Comparison of ENCODE assay signal across 34 mouse cellular contexts in the genomic region with DNA sequence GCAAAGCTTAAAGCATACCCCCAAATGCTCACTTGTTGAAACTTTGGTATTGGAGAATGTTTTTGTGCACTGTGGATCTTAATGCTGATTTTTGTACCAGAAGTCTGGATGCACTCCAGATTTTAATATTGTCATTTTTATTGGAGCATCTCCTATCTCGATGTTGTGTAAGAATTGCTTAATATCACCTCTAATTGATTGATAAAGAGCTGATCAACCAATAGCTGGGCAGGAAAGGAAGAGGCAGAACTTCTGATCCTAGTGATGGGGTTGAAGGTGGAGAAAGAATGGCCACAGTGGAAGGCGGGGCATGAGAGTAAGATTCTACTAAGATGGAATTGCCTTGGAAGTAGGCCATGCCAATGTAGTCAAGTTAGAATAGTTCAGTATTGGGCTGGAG. TPM values are rescaled to one million over a fixed set of nuclear protein-coding genes. Genes with fewer than 3 reads are reported as not detected.
"Had no signal": no experiment of that assay in that cellular context is flagged by ENCODE, and none has a peak within 500 bp of the region (broad histone marks: within the 10 kb centered on the region; RNA-seq: fewer than 3 reads in every experiment).

No protein-coding gene starts in this region.

- DNase-seq: left cerebral cortex, postnatal 4 days; liver, embryonic 13.5 days; liver, postnatal 0 days; lung, adult 18-20 months; lung, adult 2 months; lung, embryonic 14.5 days; lung, postnatal 10 days; lung, postnatal 14 days; lung, postnatal 36 days; lung, postnatal 4 days; midbrain, embryonic 14.5 days had no signal

- H3K4me3 ChIP-seq: left cerebral cortex, adult 2 months; limb, embryonic 10.5 days; limb, embryonic 12.5 days; limb, embryonic 13.5 days; limb, embryonic 15.5 days; liver, embryonic 12.5 days; liver, embryonic 13.5 days; liver, embryonic 15.5 days; lung, embryonic 15.5 days; megakaryocyte, embryonic 14.5 days; midbrain, embryonic 10.5 days; midbrain, embryonic 12.5 days; midbrain, embryonic 13.5 days; midbrain, embryonic 15.5 days; myocyte had no signal

- H3K36me3 ChIP-seq: limb, embryonic 10.5 days; limb, embryonic 12.5 days; limb, embryonic 13.5 days; limb, embryonic 15.5 days; liver, embryonic 12.5 days; liver, embryonic 13.5 days; liver, embryonic 15.5 days; lung, embryonic 15.5 days; midbrain, embryonic 10.5 days; midbrain, embryonic 12.5 days; midbrain, embryonic 13.5 days; midbrain, embryonic 15.5 days had no signal

- H3K27me3 ChIP-seq: limb, embryonic 12.5 days; limb, embryonic 13.5 days; limb, embryonic 15.5 days; liver, embryonic 12.5 days; liver, embryonic 13.5 days; liver, embryonic 15.5 days; lung, embryonic 15.5 days; megakaryocyte, embryonic 14.5 days; midbrain, embryonic 12.5 days; midbrain, embryonic 13.5 days; midbrain, embryonic 15.5 days had no signal

- H3K4me2 ChIP-seq: limb, embryonic 12.5 days; limb, embryonic 13.5 days; limb, embryonic 15.5 days; liver, embryonic 11.5 days; liver, embryonic 12.5 days; liver, embryonic 13.5 days; liver, embryonic 15.5 days; lung, embryonic 14.5 days; lung, embryonic 15.5 days; midbrain, embryonic 11.5 days; midbrain, embryonic 12.5 days; midbrain, embryonic 13.5 days; midbrain, embryonic 15.5 days had no signal

- H3K9me3 ChIP-seq: limb, embryonic 10.5 days; limb, embryonic 12.5 days; limb, embryonic 13.5 days; limb, embryonic 15.5 days; liver, embryonic 12.5 days; liver, embryonic 13.5 days; liver, embryonic 15.5 days; lung, embryonic 15.5 days; megakaryocyte, embryonic 14.5 days; midbrain, embryonic 13.5 days; midbrain, embryonic 15.5 days had no signal

- H3K27ac ChIP-seq: left cerebral cortex, adult 2 months; limb, embryonic 10.5 days; limb, embryonic 12.5 days; limb, embryonic 13.5 days; limb, embryonic 15.5 days; liver, embryonic 12.5 days; liver, embryonic 13.5 days; liver, embryonic 14.5 days; liver, embryonic 15.5 days; lung, embryonic 15.5 days; macrophage; midbrain, embryonic 10.5 days; midbrain, embryonic 12.5 days; midbrain, embryonic 13.5 days; midbrain, embryonic 15.5 days had no signal

- H3K4me1 ChIP-seq: limb, embryonic 10.5 days; limb, embryonic 12.5 days; limb, embryonic 13.5 days; limb, embryonic 15.5 days; liver, embryonic 12.5 days; liver, embryonic 13.5 days; liver, embryonic 15.5 days; lung, embryonic 15.5 days; midbrain, embryonic 10.5 days; midbrain, embryonic 12.5 days; midbrain, embryonic 13.5 days; midbrain, embryonic 15.5 days had no signal

- H3K9ac ChIP-seq: limb, embryonic 12.5 days; limb, embryonic 13.5 days; limb, embryonic 15.5 days; liver, embryonic 12.5 days; liver, embryonic 13.5 days; liver, embryonic 14.5 days; liver, embryonic 15.5 days; liver, postnatal 0 days; lung, embryonic 14.5 days; lung, embryonic 15.5 days; midbrain, embryonic 12.5 days; midbrain, embryonic 13.5 days; midbrain, embryonic 15.5 days had no signal

- ATAC-seq: liver, embryonic 12.5 days; liver, postnatal 0 days; lung, postnatal 0 days; midbrain, embryonic 13.5 days; midbrain, embryonic 15.5 days; midbrain, embryonic 16.5 days had no signal

RNA-seq across cellular contexts. Expression of gene Bok, which starts 43.5 kb away (rescaled TPM):
- total RNA-seq: megakaryocyte, adult 5-6 weeks; megakaryocyte-erythroid progenitor cell, adult 5-6 weeks; monocyte, adult 5-6 weeks had no signal
- polyA plus RNA-seq: macrophage had no signal
